Mouse (Mus musculus): ENCODE measurements around the gene Zkscan2. TPM values are rescaled to one million over a fixed set of nuclear protein-coding genes. Genes with fewer than 3 reads are reported as not detected.

Gene Zkscan2
- polyA plus RNA-seq (2017; shearing (Covaris generic)), result not detected

GRCm38 (mm10) chr7:123500239-123501219 lies at the start of gene Zkscan2:
TSS of gene Zkscan2 (minus strand) at chr7:123500449.

DNA sequence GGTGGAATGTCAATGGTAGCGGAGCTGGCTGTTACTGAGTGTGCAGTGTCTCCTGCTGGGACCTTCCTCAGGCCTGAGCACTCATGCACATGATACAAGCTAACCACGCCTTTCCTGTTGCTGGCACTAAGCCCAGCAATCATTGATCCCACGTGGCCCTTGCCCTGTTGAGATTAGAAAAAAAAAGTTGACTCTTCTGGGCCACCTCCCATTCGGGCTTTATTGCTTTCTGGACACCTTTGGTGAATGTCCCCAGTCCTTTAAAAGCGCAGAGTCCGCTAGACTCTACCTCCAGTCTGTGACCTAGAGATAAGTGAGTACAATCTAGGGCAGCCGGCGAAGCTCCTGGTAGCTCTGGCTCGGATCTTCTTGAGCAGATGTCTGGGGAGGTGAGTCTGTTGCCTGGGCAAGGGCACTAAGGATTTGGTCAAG lies 38.2 kb downstream of the Zkscan2 start, which contains the start of gene Aqp8:
Gene Aqp8 (plus strand): TSS at position 222 of the 432 bp plus-strand sequence.

Other genes starting within 250 kb of the Zkscan2 start
- gene Lcmt1, start 130.7 kb downstream of the Zkscan2 start, polyA plus RNA-seq (2017; shearing (Covaris generic)), result 35.9 TPM
- 50.0 TPM for gene Arhgap17, start 130.5 kb downstream of the Zkscan2 start, polyA plus RNA-seq (2017; shearing (Covaris generic))
- 0.16 TPM for gene Aqp8, start 38.2 kb downstream of the Zkscan2 start, polyA plus RNA-seq (2017; shearing (Covaris generic))